Mouse (Mus musculus): ENCODE results near the gene Trim62. TPM values are rescaled to one million over a fixed set of nuclear protein-coding genes. Genes with fewer than 3 reads are reported as not detected.

Gene Trim62
- polyA plus RNA-seq, 1 experiment = 2.8 TPM

- no peak for TF ChIP-seq POLR2A (IDR thresholded peaks at IDR 0.05; ENCODE audit: insufficient read depth, low read length)
- no peak for TF ChIP-seq EP300 (IDR thresholded peaks at IDR 0.05; ENCODE audit: insufficient read depth, low read depth, low read length)
- TF ChIP-seq CTCF (IDR thresholded peaks at IDR 0.05; ENCODE audit: low read depth, low read length) = no peak
- Histone ChIP-seq H3K4me1 (ENCODE audit: control insufficient read depth, insufficient read depth, low read length) (peaks cover 6% of the 10 kb centered on the region), H3K27me3 (ENCODE audit: control insufficient read depth, insufficient read depth, low read length, poor library complexity, severe bottlenecking) (no peaks in the 10 kb centered on the region), H3K9ac (ENCODE audit: low read depth, poor library complexity, severe bottlenecking) (no peak overlapping the region), H3K4me3 (ENCODE audit: low read depth, low read length) (no peak overlapping the region), H3K27ac (ENCODE audit: insufficient read depth, low read length) (no peak overlapping the region), H3K36me3 (ENCODE audit: control insufficient read depth, insufficient read depth, low read length, poor library complexity, severe bottlenecking) (no peaks in the 10 kb centered on the region), H3K9me3 (replicated peaks; ENCODE audit: control insufficient read depth, insufficient read depth, low read length, poor library complexity, severe bottlenecking) (no peaks in the 10 kb centered on the region)
Observed at GRCm38 (mm10) chr4:128900484-128900883, 17.1 kb downstream of the Trim62 start.

GRCm38 (mm10) chr4:128902390-128902789 lies 19.0 kb downstream of the Trim62 start:
- no peaks in the 10 kb centered on the region for H3K27me3 ChIP-seq (ENCODE audit: control insufficient read depth, insufficient read depth, low read length, poor library complexity, severe bottlenecking)
- H3K27ac ChIP-seq (ENCODE audit: insufficient read depth, low read length) = no peak overlapping the region
- H3K9ac ChIP-seq (ENCODE audit: low read depth, poor library complexity, severe bottlenecking) = no peak overlapping the region
- no peak overlapping the region for H3K4me3 ChIP-seq (ENCODE audit: low read depth, low read length)
- TF ChIP-seq EP300 (IDR thresholded peaks at IDR 0.05; ENCODE audit: insufficient read depth, low read depth, low read length) = no peak
- no peak for TF ChIP-seq POLR2A (IDR thresholded peaks at IDR 0.05; ENCODE audit: insufficient read depth, low read length)
- H3K36me3 ChIP-seq (ENCODE audit: control insufficient read depth, insufficient read depth, low read length, poor library complexity, severe bottlenecking) = no peaks in the 10 kb centered on the region
- H3K4me1 ChIP-seq (ENCODE audit: control insufficient read depth, insufficient read depth, low read length) = peaks cover 6% of the 10 kb centered on the region
- H3K9me3 ChIP-seq (replicated peaks; ENCODE audit: control insufficient read depth, insufficient read depth, low read length, poor library complexity, severe bottlenecking) = no peaks in the 10 kb centered on the region

- Histone ChIP-seq H3K27me3 (ENCODE audit: control insufficient read depth, insufficient read depth, low read length, poor library complexity, severe bottlenecking) (no peaks in the 10 kb centered on the region), H3K9me3 (replicated peaks; ENCODE audit: control insufficient read depth, insufficient read depth, low read length, poor library complexity, severe bottlenecking) (no peaks in the 10 kb centered on the region), H3K4me1 (ENCODE audit: control insufficient read depth, insufficient read depth, low read length) (peaks cover 6% of the 10 kb centered on the region), H3K36me3 (ENCODE audit: control insufficient read depth, insufficient read depth, low read length, poor library complexity, severe bottlenecking) (no peaks in the 10 kb centered on the region), H3K27ac (ENCODE audit: insufficient read depth, low read length) (no peak overlapping the region), H3K9ac (ENCODE audit: low read depth, poor library complexity, severe bottlenecking) (no peak overlapping the region), H3K4me3 (ENCODE audit: low read depth, low read length) (no peak overlapping the region)
- no peak for TF ChIP-seq POLR2A (IDR thresholded peaks at IDR 0.05; ENCODE audit: insufficient read depth, low read length)
- TF ChIP-seq EP300 (IDR thresholded peaks at IDR 0.05; ENCODE audit: insufficient read depth, low read depth, low read length) = no peak
- no peak for TF ChIP-seq CTCF (IDR thresholded peaks at IDR 0.05; ENCODE audit: low read depth, low read length)
Observed at GRCm38 (mm10) chr4:128904035-128904800, 20.8 kb downstream of the Trim62 start.

- Histone ChIP-seq H3K4me1 (ENCODE audit: control insufficient read depth, insufficient read depth, low read length) (peaks cover 6% of the 10 kb centered on the region), H3K36me3 (ENCODE audit: control insufficient read depth, insufficient read depth, low read length, poor library complexity, severe bottlenecking) (no peaks in the 10 kb centered on the region), H3K9ac (ENCODE audit: low read depth, poor library complexity, severe bottlenecking) (no peak overlapping the region; the same call in 1 of the 2 replicates), H3K27ac (ENCODE audit: insufficient read depth, low read length) (no peak overlapping the region), H3K9me3 (replicated peaks; ENCODE audit: control insufficient read depth, insufficient read depth, low read length, poor library complexity, severe bottlenecking) (no peaks in the 10 kb centered on the region), H3K4me3 (ENCODE audit: low read depth, low read length) (no peak overlapping the region), H3K27me3 (ENCODE audit: control insufficient read depth, insufficient read depth, low read length, poor library complexity, severe bottlenecking) (no peaks in the 10 kb centered on the region)
- TF ChIP-seq EP300 (IDR thresholded peaks at IDR 0.05; ENCODE audit: insufficient read depth, low read depth, low read length) = no peak
- TF ChIP-seq POLR2A (IDR thresholded peaks at IDR 0.05; ENCODE audit: insufficient read depth, low read length) = no peak
- TF ChIP-seq CTCF (IDR thresholded peaks at IDR 0.05; ENCODE audit: low read depth, low read length) = no peak
Observed at GRCm38 (mm10) chr4:128905251-128905650, 21.9 kb downstream of the Trim62 start.

- Histone ChIP-seq H3K4me3 (ENCODE audit: low read depth, low read length) (no peak overlapping the region), H3K36me3 (ENCODE audit: control insufficient read depth, insufficient read depth, low read length, poor library complexity, severe bottlenecking) (no peaks in the 10 kb centered on the region), H3K4me1 (ENCODE audit: control insufficient read depth, insufficient read depth, low read length) (peaks cover 6% of the 10 kb centered on the region), H3K9ac (ENCODE audit: low read depth, poor library complexity, severe bottlenecking) (no peak overlapping the region), H3K27ac (ENCODE audit: insufficient read depth, low read length) (no peak overlapping the region), H3K27me3 (ENCODE audit: control insufficient read depth, insufficient read depth, low read length, poor library complexity, severe bottlenecking) (no peaks in the 10 kb centered on the region), H3K9me3 (replicated peaks; ENCODE audit: control insufficient read depth, insufficient read depth, low read length, poor library complexity, severe bottlenecking) (no peaks in the 10 kb centered on the region)
- no peak for TF ChIP-seq CTCF (IDR thresholded peaks at IDR 0.05; ENCODE audit: low read depth, low read length)
- no peak for TF ChIP-seq EP300 (IDR thresholded peaks at IDR 0.05; ENCODE audit: insufficient read depth, low read depth, low read length)
- TF ChIP-seq POLR2A (IDR thresholded peaks at IDR 0.05; ENCODE audit: insufficient read depth, low read length) = no peak
Observed at GRCm38 (mm10) chr4:128906757-128907156, 23.4 kb downstream of the Trim62 start.

DNA sequence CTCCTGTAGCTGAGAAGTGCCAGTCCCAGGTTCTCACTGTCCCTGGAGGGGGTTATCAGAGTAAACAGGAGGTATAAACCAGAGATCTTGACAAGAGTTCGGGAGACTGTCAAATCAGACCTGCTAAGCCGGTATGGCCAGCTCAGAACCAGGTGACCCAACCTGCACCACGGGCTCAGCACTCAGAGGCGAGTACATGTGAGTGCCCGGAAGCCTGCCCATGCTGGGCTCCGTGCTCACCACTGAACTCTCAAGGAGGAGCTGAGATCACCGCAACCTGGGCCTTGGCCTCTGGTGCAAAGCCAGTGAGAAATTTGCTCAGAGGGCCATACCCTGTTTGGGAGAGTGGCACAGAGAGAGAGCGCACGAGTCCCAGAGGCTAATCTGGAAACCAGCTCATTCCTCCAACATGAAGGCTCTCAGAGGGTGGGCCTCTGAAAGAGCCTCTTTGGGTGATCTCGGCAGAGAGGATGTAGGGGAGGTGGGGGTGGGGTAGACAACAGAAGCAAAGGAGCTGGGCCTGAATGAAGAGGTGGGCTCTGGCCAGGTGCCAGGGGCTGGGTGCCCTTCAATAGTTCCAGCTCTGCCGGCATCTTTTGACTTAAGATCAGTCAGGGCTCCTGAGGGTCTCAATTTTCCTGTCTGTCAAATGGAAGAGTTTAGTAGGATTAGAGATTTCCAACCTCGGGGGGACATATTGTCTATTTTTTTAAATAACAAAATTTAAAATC lies 24.0 kb downstream of the Trim62 start:
- H3K9ac ChIP-seq (ENCODE audit: low read depth, poor library complexity, severe bottlenecking) = no peak overlapping the region
- H3K27me3 ChIP-seq (ENCODE audit: control insufficient read depth, insufficient read depth, low read length, poor library complexity, severe bottlenecking) = no peaks in the 10 kb centered on the region
- H3K27ac ChIP-seq (ENCODE audit: insufficient read depth, low read length) = no peak overlapping the region
- peaks cover 6% of the 10 kb centered on the region for H3K4me1 ChIP-seq (ENCODE audit: control insufficient read depth, insufficient read depth, low read length)
- H3K4me3 ChIP-seq (ENCODE audit: low read depth, low read length) = no peak overlapping the region
- H3K36me3 ChIP-seq (ENCODE audit: control insufficient read depth, insufficient read depth, low read length, poor library complexity, severe bottlenecking) = no peaks in the 10 kb centered on the region
- H3K9me3 ChIP-seq (replicated peaks; ENCODE audit: control insufficient read depth, insufficient read depth, low read length, poor library complexity, severe bottlenecking) = no peaks in the 10 kb centered on the region
- TF ChIP-seq EP300 (IDR thresholded peaks at IDR 0.05; ENCODE audit: insufficient read depth, low read depth, low read length) (no peak), CTCF (IDR thresholded peaks at IDR 0.05; ENCODE audit: low read depth, low read length) (no peak), POLR2A (IDR thresholded peaks at IDR 0.05; ENCODE audit: insufficient read depth, low read length) (no peak)
